Mouse (Mus musculus) small intestine, adult 2 months (tissue): ENCODE measurements around the gene Syndig1l.

Source experiments
- CTCF ChIP-seq: fragments of 200-500 bp; IDR thresholded peaks from 2 replicates; pipeline ENCODE4 v1.5.1; 2012; ENCODE audit warnings: low read depth, mild to moderate bottlenecking, control low read depth, inconsistent platforms, low read length, moderate library complexity, mixed read lengths; ENCODE audit not compliant: insufficient replicate concordance, insufficient read length; ENCODE audit errors: extremely low read depth
- POLR2A ChIP-seq: fragments of 200-500 bp; IDR thresholded peaks from 2 replicates; pipeline ENCODE4 v1.6.1; 2012; ENCODE audit warnings: low read depth, mild to moderate bottlenecking, control low read depth, inconsistent platforms, low read length, moderate library complexity

DNA sequence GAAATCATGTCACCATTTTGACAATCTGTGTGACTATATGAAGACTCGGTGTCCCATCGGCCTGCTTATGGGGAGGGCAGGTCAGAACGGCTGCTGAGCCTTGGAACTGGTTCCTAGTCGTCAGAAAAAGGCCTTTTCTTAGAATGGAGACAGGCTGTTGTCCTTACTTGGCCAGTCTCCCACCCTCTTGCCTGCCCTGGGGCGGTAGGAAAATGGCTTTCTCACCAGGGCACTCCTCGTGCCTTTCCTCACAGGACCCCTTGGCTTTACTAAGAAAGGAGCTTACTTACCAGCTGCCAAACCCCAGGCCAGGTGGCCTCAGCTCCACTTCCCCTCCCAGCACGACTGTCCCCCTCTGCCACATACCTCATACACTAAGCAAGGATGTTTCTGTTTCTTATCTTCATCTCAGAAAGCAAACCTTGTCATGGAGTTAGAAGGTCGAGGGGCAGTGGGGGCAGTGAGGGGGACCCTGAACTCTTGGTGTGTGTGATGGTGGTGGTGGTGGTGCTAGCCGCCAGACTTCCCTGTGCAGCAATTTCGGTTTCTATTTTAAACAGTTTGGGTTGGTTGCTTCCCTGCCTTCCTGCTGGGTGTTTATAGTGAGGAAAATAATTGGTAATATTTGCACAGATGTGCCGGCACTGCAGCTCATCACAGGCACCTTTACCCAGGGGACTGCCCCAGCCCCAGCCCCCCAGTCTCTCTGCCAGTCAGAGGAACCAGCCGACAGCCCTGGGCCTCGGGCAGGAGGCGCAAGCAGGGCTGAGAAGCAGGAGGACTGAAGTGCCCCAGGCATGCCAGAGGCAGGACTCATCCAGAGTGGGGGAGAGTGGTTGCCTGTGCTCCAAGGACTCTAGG lies 23.7 kb downstream of the Syndig1l start:
- no peak for TF ChIP-seq CTCF
- no peak for TF ChIP-seq POLR2A
